Mouse (Mus musculus) urinary bladder, postnatal 0 days (tissue): ENCODE measurements around the gene Gm2030. TPM values are rescaled to one million over a fixed set of nuclear protein-coding genes. Genes with fewer than 3 reads are reported as not detected.

Experiments
- polyA plus RNA-seq: library from polyadenylated mRNA; unstranded; fragments of >200 nt; fragmentation: Nextera tagmentation; extraction: Ambion mirVana; gene quantifications from 2 replicates; pipeline ENCODE4 v1.2.1, GENCODE M21; 2015

Gene Gm2030
- not detected in 2 replicates for polyA plus RNA-seq

DNA sequence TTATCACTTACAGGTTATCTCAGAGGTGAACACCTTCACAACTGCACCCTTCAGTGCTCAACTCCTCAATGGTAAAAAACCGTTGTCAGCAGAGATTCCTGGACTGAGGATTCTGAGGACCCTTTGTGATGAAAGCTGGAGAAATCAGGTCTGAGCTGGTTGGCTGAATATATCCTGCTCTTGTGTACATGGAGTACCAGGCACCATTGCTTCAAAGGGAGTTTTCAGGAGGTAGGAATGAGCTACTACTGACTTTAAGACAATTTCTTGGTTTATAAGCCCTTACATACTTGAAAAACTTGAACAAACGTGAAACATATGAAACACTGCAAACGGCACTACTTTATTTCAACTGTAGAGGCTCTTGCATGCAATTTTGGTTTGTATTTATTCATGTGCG lies at the start of gene Gm2030:
Gene Gm2030, minus strand, starts transcription at position 101 of the 400 bp plus-strand sequence.

Other genes with a start within 250 kb of the Gm2030 start
- gene Gm2012, start 78.7 kb downstream of the Gm2030 start, polyA plus RNA-seq = not detected in 2 replicates
- gene Slx, start 235.5 kb upstream of the Gm2030 start, polyA plus RNA-seq = not detected in 2 replicates